Mouse (Mus musculus): ENCODE measurements around the gene Kcnj6.

Gene Kcnj6

GRCm38 (mm10) chr16:94997340-94997849 lies at the start of gene Kcnj6:
TSS of gene Kcnj6 (minus strand) at chr16:94997701.
- in situ Hi-C loops (cut with MboI, MseI) = loop anchor here in 1 of 2 experiments (25.0 kb wide), 1 partner anchor 1335 kb away; no protein-coding TSS in a partner anchor

- in situ Hi-C loops (cut with MboI, MseI) = no loop called here
Observed at GRCm38 (mm10) chr16:95009937-95010336, 12.4 kb upstream of the Kcnj6 start.

GRCm38 (mm10) chr16:95004599-95004998 lies 7.1 kb upstream of the Kcnj6 start:
- in situ Hi-C loops (cut with MboI, MseI) = no loop called here

- in situ Hi-C loops (cut with MboI, MseI) = loop anchor here in 1 of 2 experiments (25.0 kb wide), 1 partner anchor 1337 kb away; no protein-coding TSS in a partner anchor
Observed at GRCm38 (mm10) chr16:94999551-94999950, 2.0 kb upstream of the Kcnj6 start.

- in situ Hi-C loops (cut with MboI, MseI) = loop anchor here in 1 of 2 experiments (25.0 kb wide), 1 partner anchor 1337 kb away; no protein-coding TSS in a partner anchor
Observed at GRCm38 (mm10) chr16:94999019-94999418, 1.5 kb upstream of the Kcnj6 start.

GRCm38 (mm10) chr16:94996791-94997281 lies 665 bp downstream of the Kcnj6 start:
- in situ Hi-C loops (cut with MboI, MseI) = loop anchor here in 1 of 2 experiments (25.0 kb wide), 1 partner anchor 1335 kb away; no protein-coding TSS in a partner anchor

- in situ Hi-C loops (cut with MboI, MseI) = loop anchor here in 1 of 2 experiments (25.0 kb wide), 1 partner anchor 1333 kb away; no protein-coding TSS in a partner anchor
Observed at GRCm38 (mm10) chr16:94995542-94996131, 1.9 kb downstream of the Kcnj6 start.

- in situ Hi-C loops (cut with MboI, MseI) = loop anchor here in 1 of 2 experiments (25.0 kb wide), 1 partner anchor 1333 kb away; no protein-coding TSS in a partner anchor
Observed at GRCm38 (mm10) chr16:94994924-94995323, 2.6 kb downstream of the Kcnj6 start.

- in situ Hi-C loops (cut with MboI, MseI) = loop anchor here in 1 of 2 experiments (25.0 kb wide), 1 partner anchor 1332 kb away; no protein-coding TSS in a partner anchor
Observed at GRCm38 (mm10) chr16:94994148-94994547, 3.4 kb downstream of the Kcnj6 start.

GRCm38 (mm10) chr16:94990114-94990513 lies 7.4 kb downstream of the Kcnj6 start:
- in situ Hi-C loops (cut with MboI, MseI) = loop anchor here in 1 of 2 experiments (25.0 kb wide), 1 partner anchor 1328 kb away; no protein-coding TSS in a partner anchor

GRCm38 (mm10) chr16:94986731-94987130 lies 10.8 kb downstream of the Kcnj6 start:
- in situ Hi-C loops (cut with MboI, MseI) = loop anchor here in 1 of 2 experiments (25.0 kb wide), 1 partner anchor 1324 kb away; no protein-coding TSS in a partner anchor

GRCm38 (mm10) chr16:94984263-94984662 lies 13.2 kb downstream of the Kcnj6 start:
- in situ Hi-C loops (cut with MboI, MseI) = loop anchor here in 1 of 2 experiments (25.0 kb wide), 1 partner anchor 1322 kb away; no protein-coding TSS in a partner anchor

GRCm38 (mm10) chr16:94980374-94980773 lies 17.1 kb downstream of the Kcnj6 start:
- in situ Hi-C loops (cut with MboI, MseI) = loop anchor here in 1 of 2 experiments (25.0 kb wide), 1 partner anchor 1318 kb away; no protein-coding TSS in a partner anchor

- in situ Hi-C loops (cut with MboI, MseI) = loop anchor here in 1 of 2 experiments (25.0 kb wide), 1 partner anchor 1317 kb away; no protein-coding TSS in a partner anchor
Observed at GRCm38 (mm10) chr16:94979499-94979898, 18.0 kb downstream of the Kcnj6 start.

GRCm38 (mm10) chr16:94972080-94972855 lies 25.2 kb downstream of the Kcnj6 start:
- in situ Hi-C loops (cut with MboI, MseI) = no loop called here

GRCm38 (mm10) chr16:94968941-94969340 lies 28.6 kb downstream of the Kcnj6 start:
- in situ Hi-C loops (cut with MboI, MseI) = no loop called here

- in situ Hi-C loops (cut with MboI, MseI) = no loop called here
Observed at GRCm38 (mm10) chr16:94968472-94968871, 29.0 kb downstream of the Kcnj6 start.

- in situ Hi-C loops (cut with MboI, MseI) = no loop called here
Observed at GRCm38 (mm10) chr16:94957156-94957828, 40.2 kb downstream of the Kcnj6 start.

GRCm38 (mm10) chr16:94956410-94956809 lies 41.1 kb downstream of the Kcnj6 start:
- in situ Hi-C loops (cut with MboI, MseI) = no loop called here

- in situ Hi-C loops (cut with MboI, MseI) = no loop called here
Observed at GRCm38 (mm10) chr16:94953294-94953693, 44.2 kb downstream of the Kcnj6 start.

GRCm38 (mm10) chr16:94949172-94949571 lies 48.3 kb downstream of the Kcnj6 start:
- in situ Hi-C loops (cut with MboI, MseI) = no loop called here
